Mouse (Mus musculus): ENCODE results near the gene Slc30a1.

- TF ChIP-seq POLR2A (IDR thresholded peaks at IDR 0.05; ENCODE audit: low read depth, low read length), result no peak
- no peak for TF ChIP-seq CTCF (conservative IDR thresholded peaks at IDR 0.05; ENCODE audit: insufficient read depth, insufficient read length, low read depth, low read length)
These were observed 54.4 kb downstream of the Slc30a1 start for GRCm38 (mm10) chr1:191960946-191961345.
